Mouse (Mus musculus): ENCODE measurements around the gene Jak3. TPM values are rescaled to one million over a fixed set of nuclear protein-coding genes. Genes with fewer than 3 reads are reported as not detected.

Gene Jak3
- polyA plus RNA-seq, 1 experiment from 2014 or later, result 5.7 TPM

GRCm38 (mm10) chr8:71677555-71677954 is 1.5 kb downstream of the Jak3 start:
- DNase-seq (no peak), ATAC-seq (ENCODE audit: low read depth) (no peak)
- no peak overlapping the region for H3K9ac ChIP-seq
- H3K9me3 ChIP-seq (replicated peaks), result no peaks in the 10 kb centered on the region
- peak overlapping the region; percentile 89 for H3K4me2 ChIP-seq
- peak overlapping the region; percentile 77 for H3K27ac ChIP-seq
- peaks cover 32% of the 10 kb centered on the region for H3K4me1 ChIP-seq (replicated peaks)
- H3K4me3 ChIP-seq (replicated peaks), result peak overlapping the region; percentile 18
- H3K36me3 ChIP-seq, result no peaks in the 10 kb centered on the region
- peaks cover 36% of the 10 kb centered on the region for H3K27me3 ChIP-seq

GRCm38 (mm10) chr8:71678216-71678615 is 2.1 kb downstream of the Jak3 start:
- peaks cover 32% of the 10 kb centered on the region for H3K4me1 ChIP-seq (replicated peaks)
- no peak overlapping the region for H3K27ac ChIP-seq
- no peak overlapping the region for H3K4me3 ChIP-seq (replicated peaks)
- DNase-seq (no peak), ATAC-seq (ENCODE audit: low read depth) (no peak)
- peaks cover 42% of the 10 kb centered on the region for H3K27me3 ChIP-seq
- H3K4me2 ChIP-seq, result no peak overlapping the region
- no peaks in the 10 kb centered on the region for H3K36me3 ChIP-seq
- H3K9ac ChIP-seq, result no peak overlapping the region
- 66% methylated on average over 4 of the region's 4 CpGs for WGBS (ENCODE audit: insufficient replicate concordance)
- no peaks in the 10 kb centered on the region for H3K9me3 ChIP-seq (replicated peaks)

DNA sequence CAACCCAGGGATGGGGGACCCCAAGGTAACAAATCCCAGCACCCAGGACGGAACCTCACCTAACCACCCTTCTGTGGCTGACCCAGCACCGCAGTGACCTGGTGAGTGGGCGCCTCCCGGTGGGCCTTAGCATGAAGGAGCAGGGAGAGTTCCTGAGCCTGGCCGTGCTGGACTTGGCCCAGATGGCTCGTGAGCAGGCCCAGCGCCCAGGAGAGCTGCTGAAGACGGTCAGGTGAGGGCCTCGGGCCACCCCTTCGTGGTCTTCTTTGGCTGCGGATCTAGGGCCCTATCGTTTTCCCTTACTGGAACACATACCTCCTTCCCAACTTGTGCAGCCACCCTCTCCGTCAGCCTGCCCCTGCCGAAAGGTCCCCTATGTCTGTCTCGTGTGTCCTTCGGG is 3.0 kb downstream of the Jak3 start:
- Histone ChIP-seq H3K36me3 (no peaks in the 10 kb centered on the region), H3K4me1 (replicated peaks) (peaks cover 32% of the 10 kb centered on the region), H3K9ac (no peak overlapping the region), H3K27ac (no peak overlapping the region), H3K4me2 (peak overlapping the region; percentile 32; the same call in 1 of the 2 replicates), H3K9me3 (replicated peaks) (no peaks in the 10 kb centered on the region), H3K4me3 (replicated peaks) (peak overlapping the region; percentile 25; the same call in 1 of the 2 replicates), H3K27me3 (peaks cover 51% of the 10 kb centered on the region)
- no peak for DNase-seq
- 72% methylated on average over 16 of the region's 16 CpGs for WGBS (ENCODE audit: insufficient replicate concordance)
- no peak for ATAC-seq (ENCODE audit: low read depth)

DNA sequence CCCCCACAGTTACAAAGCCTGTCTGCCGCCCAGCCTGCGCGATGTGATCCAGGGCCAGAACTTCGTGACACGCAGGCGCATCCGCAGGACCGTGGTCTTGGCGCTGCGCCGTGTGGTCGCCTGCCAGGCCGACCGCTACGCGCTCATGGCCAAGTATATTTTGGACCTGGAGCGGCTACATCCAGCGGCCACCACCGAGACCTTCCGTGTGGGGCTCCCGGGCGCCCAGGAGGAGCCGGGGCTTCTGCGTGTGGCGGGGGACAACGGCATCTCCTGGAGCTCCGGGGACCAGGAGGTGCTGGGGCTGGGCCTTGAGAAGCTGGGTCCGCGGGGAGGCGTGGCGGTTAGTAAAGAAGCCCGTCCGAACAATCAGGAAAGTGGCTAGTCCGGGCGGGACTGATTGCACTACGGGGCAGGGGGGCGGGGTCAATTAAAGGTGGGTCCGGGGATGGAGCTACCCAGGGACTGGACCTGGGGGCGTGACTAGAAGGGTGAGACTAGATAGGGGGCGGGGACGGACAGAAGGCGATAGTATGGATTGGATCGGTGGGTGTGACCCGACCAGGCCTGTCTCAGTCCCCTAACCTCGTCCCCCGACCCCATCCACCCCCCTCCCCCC is 3.6 kb downstream of the Jak3 start:
- no peak for DNase-seq
- WGBS (ENCODE audit: insufficient replicate concordance), result 59% methylated on average over 46 of the region's 46 CpGs
- peaks cover 57% of the 10 kb centered on the region for H3K27me3 ChIP-seq

DNA sequence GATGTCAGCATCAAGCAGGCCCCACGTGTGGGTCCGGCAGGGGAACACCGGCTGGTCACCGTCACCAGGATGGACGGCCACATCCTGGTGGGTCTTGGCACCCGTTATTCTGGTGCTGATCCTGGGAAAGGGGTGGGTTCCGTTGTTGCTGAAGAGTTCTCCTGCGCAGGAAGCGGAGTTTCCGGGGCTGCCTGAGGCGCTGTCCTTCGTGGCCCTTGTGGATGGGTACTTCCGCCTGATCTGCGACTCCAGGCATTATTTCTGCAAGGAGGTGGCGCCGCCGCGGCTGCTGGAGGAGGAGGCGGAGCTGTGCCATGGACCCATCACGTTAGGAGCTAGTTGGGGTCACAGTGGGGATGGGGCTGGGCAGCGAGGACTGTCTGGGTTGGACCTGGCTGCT is 4.4 kb downstream of the Jak3 start:
- H3K27me3 ChIP-seq, result peaks cover 65% of the 10 kb centered on the region
- no peak overlapping the region for H3K9ac ChIP-seq
- peaks cover 29% of the 10 kb centered on the region for H3K4me1 ChIP-seq (replicated peaks)
- H3K27ac ChIP-seq, result no peak overlapping the region
- no peaks in the 10 kb centered on the region for H3K9me3 ChIP-seq (replicated peaks)
- H3K36me3 ChIP-seq, result no peaks in the 10 kb centered on the region
- no peak overlapping the region for H3K4me2 ChIP-seq
- no peak overlapping the region for H3K4me3 ChIP-seq (replicated peaks)
- DNase-seq (no peak), ATAC-seq (ENCODE audit: low read depth) (no peak)
- WGBS (ENCODE audit: insufficient replicate concordance), result 55% methylated on average over 21 of the region's 21 CpGs

More for the DNA sequence above, 3.6 kb downstream of the Jak3 start:
- no peaks in the 10 kb centered on the region for H3K9me3 ChIP-seq (replicated peaks)
- no peak overlapping the region for H3K9ac ChIP-seq
- no peak for ATAC-seq (ENCODE audit: low read depth)
- no peak overlapping the region for H3K27ac ChIP-seq
- no peaks in the 10 kb centered on the region for H3K36me3 ChIP-seq
- H3K4me3 ChIP-seq (replicated peaks), result peak overlapping the region; percentile 25
- H3K4me1 ChIP-seq (replicated peaks), result peaks cover 32% of the 10 kb centered on the region
- peak overlapping the region; percentile 32 for H3K4me2 ChIP-seq

- DNase-seq (no peak), ATAC-seq (ENCODE audit: low read depth) (no peak)
- H3K4me2 ChIP-seq, result no peak overlapping the region
- H3K4me3 ChIP-seq (replicated peaks), result no peak overlapping the region
- WGBS (ENCODE audit: insufficient replicate concordance), result 64% methylated on average over 18 of the region's 18 CpGs
- no peak overlapping the region for H3K9ac ChIP-seq
- H3K27me3 ChIP-seq, result peaks cover 75% of the 10 kb centered on the region
- no peak overlapping the region for H3K27ac ChIP-seq
- peaks cover 23% of the 10 kb centered on the region for H3K4me1 ChIP-seq (replicated peaks)
- H3K36me3 ChIP-seq, result no peaks in the 10 kb centered on the region
- H3K9me3 ChIP-seq (replicated peaks), result no peaks in the 10 kb centered on the region
Measured at GRCm38 (mm10) chr8:71681369-71681915, 5.3 kb downstream of the Jak3 start.

DNA sequence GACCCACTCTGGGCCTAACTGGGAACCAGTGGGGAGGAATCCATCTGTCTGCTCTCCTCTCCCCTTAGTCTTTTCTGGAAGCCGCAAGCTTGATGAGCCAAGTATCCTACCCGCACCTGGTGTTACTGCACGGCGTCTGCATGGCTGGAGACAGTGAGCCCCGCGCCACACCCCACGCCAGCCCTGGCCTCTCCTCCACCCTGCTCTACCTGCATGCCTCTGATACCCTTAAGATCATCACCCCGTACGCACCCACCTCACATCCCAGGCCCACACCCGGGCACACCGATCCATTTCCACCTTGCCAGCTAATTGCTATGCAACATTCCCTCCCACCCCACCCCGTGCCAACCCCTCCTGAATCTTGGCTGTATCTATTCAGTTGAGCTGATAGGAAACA is 6.7 kb downstream of the Jak3 start:
- Histone ChIP-seq H3K36me3 (no peaks in the 10 kb centered on the region), H3K9ac (no peak overlapping the region), H3K27me3 (peaks cover 89% of the 10 kb centered on the region), H3K9me3 (replicated peaks) (no peaks in the 10 kb centered on the region), H3K4me2 (no peak overlapping the region), H3K4me1 (replicated peaks) (peaks cover 9% of the 10 kb centered on the region), H3K27ac (no peak overlapping the region), H3K4me3 (replicated peaks) (no peak overlapping the region)
- DNase-seq, result no peak
- 81% methylated on average over 12 of the region's 12 CpGs for WGBS (ENCODE audit: insufficient replicate concordance)
- no peak for ATAC-seq (ENCODE audit: low read depth)

DNA sequence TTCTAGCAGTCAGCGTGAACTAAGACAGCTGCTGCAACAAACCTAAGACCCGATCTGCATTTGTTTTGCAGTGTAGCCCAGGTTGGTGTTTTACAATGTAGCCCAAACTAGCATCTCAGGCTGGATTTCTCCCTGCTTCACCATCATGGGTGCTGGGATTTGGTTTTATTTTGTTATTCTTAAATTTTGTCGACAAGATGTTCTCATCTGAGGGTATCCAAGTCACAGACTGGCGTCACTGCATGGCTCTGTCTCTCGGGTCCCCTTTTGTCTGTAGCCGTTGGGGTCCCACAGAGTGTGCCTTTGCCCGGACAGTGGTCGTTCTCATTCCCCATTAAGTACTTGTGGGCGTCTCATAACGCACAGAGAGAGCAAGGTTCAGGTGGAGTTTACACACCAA is 8.6 kb downstream of the Jak3 start:
- Histone ChIP-seq H3K9ac (no peak overlapping the region), H3K36me3 (no peaks in the 10 kb centered on the region), H3K4me2 (no peak overlapping the region), H3K4me3 (replicated peaks) (no peak overlapping the region), H3K27me3 (peaks cover 93% of the 10 kb centered on the region), H3K9me3 (replicated peaks) (no peaks in the 10 kb centered on the region), H3K27ac (no peak overlapping the region), H3K4me1 (replicated peaks) (peaks cover 4% of the 10 kb centered on the region; the same call in 1 of the 2 replicates)
- no peak for DNase-seq
- 71% methylated on average over 10 of the region's 10 CpGs for WGBS (ENCODE audit: insufficient replicate concordance)
- ATAC-seq (ENCODE audit: low read depth), result no peak

GRCm38 (mm10) chr8:71685573-71685972 is 9.5 kb downstream of the Jak3 start:
- Histone ChIP-seq H3K9me3 (replicated peaks) (no peaks in the 10 kb centered on the region), H3K27ac (no peak overlapping the region), H3K36me3 (no peaks in the 10 kb centered on the region), H3K4me2 (no peak overlapping the region), H3K4me1 (replicated peaks) (peaks cover 4% of the 10 kb centered on the region; the same call in 1 of the 2 replicates), H3K27me3 (peaks cover 97% of the 10 kb centered on the region), H3K4me3 (replicated peaks) (no peak overlapping the region), H3K9ac (no peak overlapping the region)
- DNase-seq, result no peak
- no peak for ATAC-seq (ENCODE audit: low read depth)
- 57% methylated on average over 29 of the region's 29 CpGs for WGBS (ENCODE audit: insufficient replicate concordance)

GRCm38 (mm10) chr8:71686143-71686734 is 10.1 kb downstream of the Jak3 start:
- ATAC-seq (ENCODE audit: low read depth), result peak; percentile 38; the same call in 1 of the 2 replicates
- 30% methylated on average over 23 of the region's 23 CpGs for WGBS (ENCODE audit: insufficient replicate concordance)

DNA sequence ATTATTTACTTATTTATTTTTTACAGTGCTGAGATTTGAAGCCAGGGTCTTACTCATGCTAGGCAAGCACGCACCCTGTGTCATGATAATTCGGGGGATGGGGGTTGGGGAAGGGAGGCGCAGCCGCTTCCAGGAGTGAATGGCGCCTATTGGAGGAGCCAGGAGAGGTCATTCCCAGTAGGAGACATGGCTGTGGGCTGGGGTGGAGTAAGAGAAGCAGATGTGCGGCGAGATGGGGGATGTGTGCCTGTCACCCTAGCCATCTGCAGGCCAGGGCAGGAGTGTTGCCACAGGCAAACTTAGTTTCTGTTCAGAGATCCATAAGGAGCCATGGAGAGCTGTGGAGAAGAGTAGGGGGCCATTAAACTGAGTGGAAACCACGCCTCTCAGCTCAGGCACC is 11.5 kb downstream of the Jak3 start:
- no peak overlapping the region for H3K27ac ChIP-seq
- no peak for DNase-seq
- no peaks in the 10 kb centered on the region for H3K9me3 ChIP-seq (replicated peaks)
- no peak overlapping the region for H3K4me2 ChIP-seq
- peaks cover 4% of the 10 kb centered on the region; the same call in 1 of the 2 replicates for H3K4me1 ChIP-seq (replicated peaks)
- no peak for ATAC-seq (ENCODE audit: low read depth)
- H3K4me3 ChIP-seq (replicated peaks), result no peak overlapping the region
- WGBS (ENCODE audit: insufficient replicate concordance), result 25% methylated on average over 8 of the region's 8 CpGs
- H3K27me3 ChIP-seq, result peaks cover 100% of the 10 kb centered on the region
- no peaks in the 10 kb centered on the region for H3K36me3 ChIP-seq
- H3K9ac ChIP-seq, result no peak overlapping the region

More at GRCm38 (mm10) chr8:71686143-71686734, 10.1 kb downstream of the Jak3 start:
- H3K36me3 ChIP-seq, result no peaks in the 10 kb centered on the region
- no peak overlapping the region for H3K9ac ChIP-seq
- DNase-seq, result no peak
- no peak overlapping the region for H3K27ac ChIP-seq
- no peak overlapping the region for H3K4me3 ChIP-seq (replicated peaks)
- peaks cover 99% of the 10 kb centered on the region for H3K27me3 ChIP-seq
- no peak overlapping the region for H3K4me2 ChIP-seq
- no peaks in the 10 kb centered on the region for H3K9me3 ChIP-seq (replicated peaks)
- H3K4me1 ChIP-seq (replicated peaks), result peaks cover 4% of the 10 kb centered on the region; the same call in 1 of the 2 replicates

DNA sequence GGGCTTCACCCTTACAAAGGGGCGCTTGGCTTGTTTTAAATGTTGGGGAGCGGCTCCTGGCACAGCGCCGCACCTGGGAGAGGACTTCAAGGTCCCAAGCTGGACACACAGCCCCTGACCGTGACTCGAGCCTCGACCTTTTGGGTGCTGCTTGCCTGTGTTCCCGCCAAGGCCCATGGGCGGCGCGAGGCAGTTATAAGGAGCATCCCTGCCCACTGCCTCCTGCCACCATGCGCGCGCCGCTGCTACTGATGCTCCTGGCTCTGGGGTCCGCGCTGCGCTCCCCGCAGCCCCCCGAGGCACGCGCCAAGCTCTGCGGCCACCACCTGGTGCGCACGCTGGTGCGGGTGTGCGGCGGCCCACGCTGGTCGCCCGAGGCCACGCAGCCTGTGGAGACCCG is 12.9 kb downstream of the Jak3 start, which contains the start of gene Insl3:
Gene Insl3 (plus strand): TSS at position 187 of the 400 bp plus-strand sequence.
- no peak for ATAC-seq (ENCODE audit: low read depth)
- Histone ChIP-seq H3K4me3 (replicated peaks) (no peak within 1 kb of the TSS), H3K27me3 (peaks cover 100% of the 10 kb centered on the region), H3K36me3 (no peaks in the 10 kb centered on the region), H3K27ac (no peak within 1 kb of the TSS), H3K4me2 (no peak within 1 kb of the TSS), H3K9ac (no peak within 1 kb of the TSS), H3K9me3 (replicated peaks) (no peaks in the 10 kb centered on the region), H3K4me1 (replicated peaks) (peaks cover 11% of the 10 kb centered on the region)
- 13% methylated on average over 33 of the region's 33 CpGs for WGBS (ENCODE audit: insufficient replicate concordance)
- no peak for DNase-seq
